Mouse (Mus musculus) cortical plate, adult 2 months (tissue): ENCODE results near the gene Slc29a4.

Experiments used
- CTCF ChIP-seq: fragments of 200-500 bp; IDR thresholded peaks from 2 replicates; pipeline ENCODE4 v1.5.1; 2011; ENCODE audit warnings: mild to moderate bottlenecking, control low read depth, low read length; ENCODE audit not compliant: insufficient read depth; ENCODE audit errors: extremely low read depth
- POLR2A ChIP-seq: fragments of 200-500 bp; IDR thresholded peaks from 2 replicates; pipeline ENCODE4 v1.6.1; 2011; ENCODE audit warnings: mild to moderate bottlenecking, low read length, control low read depth; ENCODE audit not compliant: insufficient read depth; ENCODE audit errors: extremely low read depth

DNA sequence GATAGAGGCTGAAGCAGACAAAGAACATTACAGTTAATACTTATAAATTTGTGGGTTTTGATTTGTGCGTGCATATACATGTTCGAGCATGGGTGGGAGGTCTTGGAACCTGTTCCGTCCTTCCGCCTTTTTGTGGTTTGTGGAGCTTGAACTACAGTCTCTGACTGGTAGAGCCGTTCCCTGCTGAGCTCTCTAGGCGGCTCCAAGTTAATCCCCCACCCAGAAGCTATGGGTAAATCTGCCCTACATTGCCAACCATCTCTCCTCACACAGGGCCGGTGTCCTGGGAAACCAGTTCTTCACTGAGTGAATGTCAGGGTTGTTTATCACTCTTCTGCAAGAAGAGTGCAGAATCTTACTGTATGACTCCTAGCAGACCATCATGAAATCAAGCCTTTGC is 44.1 kb upstream of the Slc29a4 start:
- TF ChIP-seq CTCF (no peak), POLR2A (no peak)
